Mouse (Mus musculus): ENCODE measurements at regions not wholly inside any gene's neighbourhood (a gene's known extent, or its start where the extent isn't known, plus 50 kb on each side); places are given as distances from the start of the nearest gene placed in this dataset.

DNA sequence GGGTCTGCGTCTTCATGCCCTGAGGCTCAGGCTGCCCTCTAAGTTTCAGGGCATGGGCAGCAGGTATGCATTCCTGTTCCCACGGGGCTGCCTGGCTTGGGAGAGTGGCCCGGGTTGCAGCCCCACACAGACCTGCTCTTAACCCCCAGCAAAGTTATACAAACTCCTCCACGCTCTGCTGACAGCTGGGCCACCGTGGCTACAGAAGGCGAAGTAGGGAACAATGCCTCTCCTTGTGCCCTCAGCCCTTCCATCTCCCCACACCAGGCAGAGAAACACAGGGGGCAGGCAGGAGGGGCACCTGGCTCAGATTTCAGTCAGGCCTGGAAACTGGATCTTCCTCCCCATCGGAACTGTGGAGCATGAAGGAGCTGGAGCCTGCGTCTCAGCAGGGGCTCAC is 135.5 kb upstream of the Lhx1 start:
- Histone ChIP-seq H3K4me3 (ENCODE audit: insufficient read depth, low read depth, low read length) (no peak overlapping the region), H3K27ac (ENCODE audit: insufficient read depth, low read depth, low read length) (no peak overlapping the region), H3K4me1 (ENCODE audit: control insufficient read depth, insufficient read depth, low read length) (no peaks in the 10 kb centered on the region), H3K36me3 (ENCODE audit: control insufficient read depth, insufficient read depth, low read length) (no peaks in the 10 kb centered on the region), H3K27me3 (replicated peaks; ENCODE audit: control insufficient read depth, insufficient read depth, low read length) (no peaks in the 10 kb centered on the region)
- DNase-seq = no peak
- WGBS = 15% methylated on average over 8 of the region's 8 CpGs
- TF ChIP-seq POLR2A (IDR thresholded peaks at IDR 0.05; ENCODE audit: low read depth, low read length) = no peak
- no peak for TF ChIP-seq CTCF (conservative IDR thresholded peaks at IDR 0.05; ENCODE audit: insufficient read depth, insufficient read length, low read depth, low read length)

DNA sequence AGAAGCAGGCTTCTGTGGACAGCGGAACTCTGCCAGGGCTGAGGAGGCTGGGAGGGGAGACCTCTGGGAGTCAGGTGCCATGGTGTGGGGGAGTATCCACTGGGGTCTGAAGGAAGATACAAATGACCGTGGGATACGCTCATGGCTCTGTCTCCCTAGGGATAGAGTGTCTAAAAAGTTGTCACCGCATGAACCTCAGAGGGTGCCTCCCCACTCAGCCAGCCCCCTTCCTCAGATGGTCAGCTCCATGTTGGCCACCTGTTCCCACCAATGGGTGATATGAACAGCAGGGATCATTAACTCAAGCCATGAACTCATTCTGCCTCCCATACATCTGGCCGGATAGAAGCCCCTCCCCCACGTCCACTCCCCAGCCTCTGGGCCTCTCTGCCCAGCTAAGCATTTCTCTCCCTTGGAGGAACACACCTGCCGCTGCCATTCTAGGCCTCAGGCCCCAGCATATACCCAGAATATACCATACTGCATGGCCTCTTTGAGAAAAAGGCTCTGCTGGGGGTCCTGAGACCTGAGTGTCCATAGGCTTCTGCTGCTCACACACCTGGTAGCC is 134.1 kb upstream of the Lhx1 start:
- 32% methylated on average over 7 of the region's 7 CpGs for WGBS
- H3K4me3 ChIP-seq (ENCODE audit: insufficient read depth, low read depth, low read length) = no peak overlapping the region
- no peaks in the 10 kb centered on the region for H3K27me3 ChIP-seq (replicated peaks; ENCODE audit: control insufficient read depth, insufficient read depth, low read length)
- H3K27ac ChIP-seq (ENCODE audit: insufficient read depth, low read depth, low read length) = no peak overlapping the region
- TF ChIP-seq CTCF (conservative IDR thresholded peaks at IDR 0.05; ENCODE audit: insufficient read depth, insufficient read length, low read depth, low read length) = no peak
- TF ChIP-seq POLR2A (IDR thresholded peaks at IDR 0.05; ENCODE audit: low read depth, low read length) = no peak
- DNase-seq = no peak
- H3K36me3 ChIP-seq (ENCODE audit: control insufficient read depth, insufficient read depth, low read length) = no peaks in the 10 kb centered on the region
- no peaks in the 10 kb centered on the region for H3K4me1 ChIP-seq (ENCODE audit: control insufficient read depth, insufficient read depth, low read length)

- 46% methylated on average over 8 of the region's 8 CpGs for WGBS
- Histone ChIP-seq H3K36me3 (ENCODE audit: control insufficient read depth, insufficient read depth, low read length) (no peaks in the 10 kb centered on the region), H3K4me3 (ENCODE audit: insufficient read depth, low read depth, low read length) (no peak overlapping the region), H3K4me1 (ENCODE audit: control insufficient read depth, insufficient read depth, low read length) (no peaks in the 10 kb centered on the region), H3K27me3 (replicated peaks; ENCODE audit: control insufficient read depth, insufficient read depth, low read length) (no peaks in the 10 kb centered on the region), H3K27ac (ENCODE audit: insufficient read depth, low read depth, low read length) (no peak overlapping the region)
- no peak for TF ChIP-seq POLR2A (IDR thresholded peaks at IDR 0.05; ENCODE audit: low read depth, low read length)
- no peak for TF ChIP-seq CTCF (conservative IDR thresholded peaks at IDR 0.05; ENCODE audit: insufficient read depth, insufficient read length, low read depth, low read length)
- no peak for DNase-seq
These were observed 128.1 kb upstream of the Lhx1 start for GRCm38 (mm10) chr11:84653481-84653880.

DNA sequence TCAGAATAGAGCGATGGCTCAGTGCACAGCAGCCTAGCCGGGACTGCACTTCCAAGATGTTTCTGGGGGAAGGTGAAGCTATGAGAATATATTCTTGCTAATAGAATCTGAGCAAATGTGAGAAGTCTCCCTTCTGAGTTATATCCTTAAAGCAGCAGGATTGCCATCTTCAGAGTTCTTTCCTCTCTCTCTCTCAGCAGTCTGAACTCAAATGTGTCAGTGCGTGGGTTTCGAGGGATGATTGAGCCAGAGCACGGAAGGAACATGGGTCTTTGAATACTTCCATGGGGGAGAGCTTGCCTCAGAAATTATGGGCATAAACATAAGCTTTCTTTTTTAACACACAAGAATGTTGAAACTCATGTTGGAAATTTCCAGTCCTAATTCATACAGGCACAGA is 123.6 kb upstream of the Lhx1 start:
- WGBS = 89% methylated on average over 5 of the region's 5 CpGs
- H3K4me1 ChIP-seq (ENCODE audit: control insufficient read depth, insufficient read depth, low read length) = no peaks in the 10 kb centered on the region
- no peak for DNase-seq
- no peaks in the 10 kb centered on the region for H3K27me3 ChIP-seq (replicated peaks; ENCODE audit: control insufficient read depth, insufficient read depth, low read length)
- H3K4me3 ChIP-seq (ENCODE audit: insufficient read depth, low read depth, low read length) = no peak overlapping the region
- no peak for TF ChIP-seq POLR2A (IDR thresholded peaks at IDR 0.05; ENCODE audit: low read depth, low read length)
- no peak for TF ChIP-seq CTCF (conservative IDR thresholded peaks at IDR 0.05; ENCODE audit: insufficient read depth, insufficient read length, low read depth, low read length)
- H3K36me3 ChIP-seq (ENCODE audit: control insufficient read depth, insufficient read depth, low read length) = no peaks in the 10 kb centered on the region
- H3K27ac ChIP-seq (ENCODE audit: insufficient read depth, low read depth, low read length) = no peak overlapping the region

DNA sequence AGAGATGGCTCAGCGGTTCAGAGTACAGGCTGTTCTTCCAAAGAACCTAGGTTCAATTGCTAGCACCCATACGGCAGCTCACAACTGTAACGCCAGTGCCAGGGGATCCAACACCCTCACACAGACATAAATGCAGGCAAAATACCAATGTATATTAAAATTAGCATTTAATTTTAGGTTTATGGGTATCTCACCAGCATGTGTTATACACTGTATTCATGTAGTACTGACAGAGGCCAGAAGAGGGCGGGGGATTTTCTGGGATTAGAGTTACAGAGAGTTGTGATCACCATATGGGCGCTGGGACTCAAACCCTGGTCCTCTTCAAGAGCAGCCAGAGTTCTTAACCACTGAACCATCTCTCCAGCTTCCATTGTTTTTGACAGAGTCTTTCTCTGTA is 121.8 kb upstream of the Lhx1 start:
- 97% methylated on average over 5 of the region's 5 CpGs for WGBS
- H3K27me3 ChIP-seq (replicated peaks; ENCODE audit: control insufficient read depth, insufficient read depth, low read length) = no peaks in the 10 kb centered on the region
- H3K36me3 ChIP-seq (ENCODE audit: control insufficient read depth, insufficient read depth, low read length) = no peaks in the 10 kb centered on the region
- DNase-seq = no peak
- TF ChIP-seq CTCF (conservative IDR thresholded peaks at IDR 0.05; ENCODE audit: insufficient read depth, insufficient read length, low read depth, low read length) = no peak
- TF ChIP-seq POLR2A (IDR thresholded peaks at IDR 0.05; ENCODE audit: low read depth, low read length) = no peak
- no peak overlapping the region for H3K27ac ChIP-seq (ENCODE audit: insufficient read depth, low read depth, low read length)
- no peak overlapping the region for H3K4me3 ChIP-seq (ENCODE audit: insufficient read depth, low read depth, low read length)
- no peaks in the 10 kb centered on the region for H3K4me1 ChIP-seq (ENCODE audit: control insufficient read depth, insufficient read depth, low read length)

GRCm38 (mm10) chr11:84643107-84643372 is 117.7 kb upstream of the Lhx1 start:
- Histone ChIP-seq H3K27me3 (replicated peaks; ENCODE audit: control insufficient read depth, insufficient read depth, low read length) (no peaks in the 10 kb centered on the region), H3K4me3 (ENCODE audit: insufficient read depth, low read depth, low read length) (no peak overlapping the region), H3K36me3 (ENCODE audit: control insufficient read depth, insufficient read depth, low read length) (no peaks in the 10 kb centered on the region), H3K27ac (ENCODE audit: insufficient read depth, low read depth, low read length) (no peak overlapping the region), H3K4me1 (ENCODE audit: control insufficient read depth, insufficient read depth, low read length) (no peaks in the 10 kb centered on the region)
- 38% methylated on average over 5 of the region's 5 CpGs for WGBS
- TF ChIP-seq POLR2A (IDR thresholded peaks at IDR 0.05; ENCODE audit: low read depth, low read length) (no peak), CTCF (conservative IDR thresholded peaks at IDR 0.05; ENCODE audit: insufficient read depth, insufficient read length, low read depth, low read length) (no peak)
- no peak for DNase-seq

GRCm38 (mm10) chr11:84642300-84643106 is 117.2 kb upstream of the Lhx1 start:
- Histone ChIP-seq H3K4me1 (ENCODE audit: control insufficient read depth, insufficient read depth, low read length) (no peaks in the 10 kb centered on the region), H3K27ac (ENCODE audit: insufficient read depth, low read depth, low read length) (0 out of 2 replicates have a peak overlapping the region, but pooled peaks have one; percentile 10), H3K4me3 (ENCODE audit: insufficient read depth, low read depth, low read length) (peak overlapping the region; percentile 24; the same call in 1 of the 2 replicates), H3K36me3 (ENCODE audit: control insufficient read depth, insufficient read depth, low read length) (no peaks in the 10 kb centered on the region), H3K27me3 (replicated peaks; ENCODE audit: control insufficient read depth, insufficient read depth, low read length) (no peaks in the 10 kb centered on the region)
- 2% methylated on average over 67 of the region's 67 CpGs for WGBS
- TF ChIP-seq CTCF (conservative IDR thresholded peaks at IDR 0.05; ENCODE audit: insufficient read depth, insufficient read length, low read depth, low read length) (no peak), POLR2A (IDR thresholded peaks at IDR 0.05; ENCODE audit: low read depth, low read length) (no peak)
- DNase-seq = peak; percentile 26

Measured in kidney, adult 2 months (tissue).